Mouse (Mus musculus) liver, adult 2 months (tissue): ENCODE measurements around the gene Pafah1b2.

Experiments used
- CTCF ChIP-seq: fragments of 200-500 bp; IDR thresholded peaks from 2 replicates; pipeline ENCODE4 v1.5.1; 2011; ENCODE audit warnings: low read depth, low read length, control low read depth
- POLR2A ChIP-seq: fragments of 200-500 bp; IDR thresholded peaks from 2 replicates; pipeline ENCODE4 v1.6.1; 2011; ENCODE audit warnings: low read length, control low read depth; ENCODE audit not compliant: insufficient read depth; ENCODE audit errors: extremely low read depth

GRCm38 (mm10) chr9:45999009-45999408 lies 13.5 kb downstream of the Pafah1b2 start:
- TF ChIP-seq CTCF (no peak), POLR2A (no peak)
